ENCODE assay signal across 9 mouse cellular contexts in the genomic region with DNA sequence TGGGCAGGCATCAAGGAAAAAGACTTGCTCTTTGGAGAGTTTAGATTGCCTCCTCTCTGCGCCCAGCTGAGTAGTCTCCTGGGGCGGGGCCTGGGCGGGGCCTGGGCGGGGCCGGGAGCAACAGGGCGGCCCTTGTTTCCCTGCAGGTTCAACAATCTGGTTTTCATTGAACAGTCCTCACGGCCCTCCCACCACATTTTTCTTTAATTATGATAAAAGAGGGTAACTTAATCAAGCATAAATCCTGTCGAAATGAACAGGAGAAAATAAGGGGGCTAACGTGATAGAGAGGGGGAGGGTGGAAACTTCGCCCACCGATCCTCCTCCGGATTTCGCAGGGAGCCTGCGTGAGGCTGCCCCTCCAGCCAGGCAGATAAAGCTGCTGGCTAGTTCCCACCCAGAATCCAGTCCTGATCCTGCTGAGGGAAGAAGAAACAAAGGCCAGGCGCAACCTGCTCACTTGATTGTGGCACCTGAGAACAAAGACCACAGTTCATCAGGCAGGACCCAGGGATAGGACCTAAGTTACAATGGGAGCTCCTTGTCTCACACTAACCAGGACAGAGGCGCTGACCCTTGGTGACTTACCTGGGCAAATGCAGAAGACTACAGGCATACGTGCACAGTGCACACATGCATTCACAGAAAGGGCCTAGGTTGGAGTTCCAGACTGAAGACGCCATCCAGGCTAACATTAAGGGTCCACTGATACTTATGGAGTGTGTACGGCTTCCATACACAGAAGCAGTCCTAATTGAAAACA.
DNase-seq lines count a peak whose midpoint lies in the region; ATAC-seq lines count a peak whose summit lies in the region.
"Had no signal": no experiment of that assay in that cellular context is flagged by ENCODE, and none has a peak within 500 bp of the region (broad histone marks: within the 10 kb centered on the region; RNA-seq: fewer than 3 reads in every experiment).

No protein-coding gene starts in this region.

- intact Hi-C loops in heart, postnatal 14 days (cut with DNase I) = loop anchor here (5.0 kb wide), 1 partner anchor 75 kb away; the partner anchor contains the start of gene Ror2
- intact Hi-C loops in gastrocnemius, postnatal 14 days (cut with DNase I; ENCODE audit: low total_unique reads) = no loop called here

- H3K27ac ChIP-seq in heart, embryonic 15.5 days = peak overlapping the region; percentile 38; the same call in 1 of the 2 replicates
- H3K27ac ChIP-seq in hindbrain, embryonic 16.5 days (ENCODE audit: low read depth, low read length) = peak overlapping the region; percentile 21; the same call in 1 of the 2 replicates

- H3K4me3 ChIP-seq in heart, embryonic 15.5 days = peak overlapping the region; percentile 30
- H3K4me3 ChIP-seq in hindbrain, embryonic 16.5 days (ENCODE audit: low read length) = peak overlapping the region; percentile 29

- H3K9me3 ChIP-seq in heart, embryonic 15.5 days (replicated peaks) = no peaks in the 10 kb centered on the region
- no peaks in the 10 kb centered on the region for H3K9me3 ChIP-seq in hindbrain, embryonic 16.5 days (ENCODE audit: control insufficient read depth, low read length)

- H3K9ac ChIP-seq in heart, embryonic 15.5 days = no peak overlapping the region
- H3K9ac ChIP-seq in hindbrain, embryonic 16.5 days (ENCODE audit: low read depth, low read length) = peak overlapping the region; percentile 41

- H3K4me1 ChIP-seq in heart, embryonic 15.5 days (replicated peaks) = peaks cover 49% of the 10 kb centered on the region
- peaks cover 13% of the 10 kb centered on the region for H3K4me1 ChIP-seq in hindbrain, embryonic 16.5 days (ENCODE audit: control insufficient read depth, insufficient read depth, low read depth, low read length)

- WGBS in heart, embryonic 15.5 days = 15% methylated on average over 19 of the region's 19 CpGs
- 13% methylated on average over 19 of the region's 19 CpGs for WGBS in hindbrain, embryonic 16.5 days

- no peaks in the 10 kb centered on the region for H3K27me3 ChIP-seq in heart, embryonic 15.5 days
- H3K27me3 ChIP-seq in hindbrain, embryonic 16.5 days (replicated peaks; ENCODE audit: control insufficient read depth, insufficient read depth, low read length) = no peaks in the 10 kb centered on the region

- 0 out of 2 replicates have a peak, but pooled peaks have one; percentile 41 for ATAC-seq in heart, embryonic 15.5 days (replicated peaks; ENCODE audit: insufficient number of reproducible peaks, insufficient read depth, low FRiP score, low read depth)
- 0 out of 2 replicates have a peak, but pooled peaks have one; percentile 39 for ATAC-seq in common myeloid progenitor, adult 5-6 weeks (replicated peaks; ENCODE audit: low read depth, poor library complexity, severe bottlenecking)
- ATAC-seq in hindbrain, embryonic 16.5 days = peak; percentile 80
- no peak for ATAC-seq in megakaryocyte, adult 5-6 weeks (ENCODE audit: poor library complexity, severe bottlenecking)
- ATAC-seq: Patski had no signal

- no peaks in the 10 kb centered on the region for H3K36me3 ChIP-seq in heart, embryonic 15.5 days
- H3K36me3 ChIP-seq in hindbrain, embryonic 16.5 days (ENCODE audit: control insufficient read depth, insufficient read depth, low read length) = no peaks in the 10 kb centered on the region

- peak overlapping the region; percentile 50 for H3K4me2 ChIP-seq in heart, embryonic 15.5 days
- peak overlapping the region; percentile 50 for H3K4me2 ChIP-seq in hindbrain, embryonic 16.5 days (ENCODE audit: low read length)

- DNase-seq in heart, postnatal 14 days = no peak
- DNase-seq in neural tube, embryonic 10.5 days (ENCODE audit: extremely low spot score, low spot score) = peak; percentile 70
- DNase-seq in frontal cortex, adult 2 months (ENCODE audit: extremely low spot score in 1 of 2, low spot score in 1 of 2) = no peak
- no peak for DNase-seq in gastrocnemius, postnatal 14 days
